Mouse (Mus musculus): ENCODE results near the gene Dnlz.

The Dnlz gene

GRCm38 (mm10) chr2:26356678-26357077 lies 4.8 kb upstream of the Dnlz start:
- no peak for DNase-seq

- DNase-seq, result no peak
Measured at GRCm38 (mm10) chr2:26356231-26356630, 4.3 kb upstream of the Dnlz start.

- no peak for DNase-seq
Measured at GRCm38 (mm10) chr2:26354401-26354800, 2.5 kb upstream of the Dnlz start.

GRCm38 (mm10) chr2:26353066-26353980 lies 1.4 kb upstream of the Dnlz start:
- peak; percentile 72 for DNase-seq

- DNase-seq, result peak; percentile 65
Measured at GRCm38 (mm10) chr2:26352291-26352910, 491 bp upstream of the Dnlz start.

DNA sequence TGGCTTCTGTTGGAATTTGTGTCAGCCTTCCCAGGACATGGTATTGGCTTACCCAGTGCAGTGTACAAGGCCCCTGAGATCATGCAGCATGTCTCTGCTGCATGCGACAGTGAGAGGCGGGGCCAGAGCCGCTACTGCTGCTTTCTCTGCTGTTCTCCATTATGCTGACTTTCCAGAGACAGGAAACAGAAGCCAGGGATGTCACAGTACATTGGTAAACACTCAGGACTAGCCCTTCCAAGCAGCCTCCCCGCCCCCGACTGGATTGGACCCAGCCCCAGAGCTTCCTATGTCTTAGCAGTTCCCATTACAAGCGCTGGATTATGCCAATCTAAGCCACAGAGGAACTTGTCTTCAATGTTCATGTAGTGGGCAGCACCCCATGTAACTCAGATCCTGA lies 3.7 kb downstream of the Dnlz start:
- no peak for DNase-seq

GRCm38 (mm10) chr2:26342609-26343490 lies 9.1 kb downstream of the Dnlz start:
- no peak for DNase-seq

GRCm38 (mm10) chr2:26342044-26342443 lies 9.9 kb downstream of the Dnlz start:
- DNase-seq, result peak; percentile 80

DNA sequence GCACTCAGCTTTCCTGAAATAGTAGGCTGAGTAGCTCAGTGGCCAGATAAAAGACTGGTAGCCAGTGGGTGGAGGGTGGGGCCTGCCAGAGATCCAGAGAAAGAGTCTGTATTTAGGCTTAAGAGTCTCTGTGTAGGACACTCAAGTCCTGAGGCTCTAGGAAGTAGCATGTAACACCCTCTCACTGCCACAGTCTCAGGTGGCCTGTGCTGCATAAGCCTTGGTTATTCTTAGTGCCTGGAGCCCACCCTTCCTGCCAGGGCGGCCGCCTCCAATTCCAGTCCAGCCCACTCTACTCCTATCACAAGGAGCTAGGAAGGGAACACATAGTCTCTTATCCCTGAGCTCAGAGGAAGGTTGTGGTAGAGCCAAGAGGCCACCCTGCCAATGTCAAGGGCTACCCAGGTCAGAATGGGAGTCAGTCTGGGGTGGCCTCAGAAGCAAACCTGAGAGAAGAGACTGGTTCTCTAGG lies 10.4 kb downstream of the Dnlz start:
- no peak for DNase-seq

DNA sequence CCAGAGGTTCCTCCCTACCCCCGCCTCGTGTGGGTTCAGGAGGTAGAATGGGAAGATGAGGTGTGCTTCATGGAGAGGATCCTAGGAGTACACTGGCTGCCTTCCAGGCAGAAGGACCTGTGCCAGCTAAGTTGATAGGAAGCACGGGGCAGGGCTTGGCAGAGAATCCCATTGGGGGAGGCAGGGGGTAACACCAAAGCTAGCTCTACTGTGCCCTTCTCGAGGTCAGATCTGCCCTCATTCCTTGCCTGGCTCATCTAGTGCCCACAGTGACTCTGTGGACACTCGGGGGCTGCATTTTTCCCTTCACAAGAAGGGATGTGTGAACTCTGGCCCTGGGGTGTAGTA lies 12.7 kb downstream of the Dnlz start:
- DNase-seq, result peak; percentile 80

DNA sequence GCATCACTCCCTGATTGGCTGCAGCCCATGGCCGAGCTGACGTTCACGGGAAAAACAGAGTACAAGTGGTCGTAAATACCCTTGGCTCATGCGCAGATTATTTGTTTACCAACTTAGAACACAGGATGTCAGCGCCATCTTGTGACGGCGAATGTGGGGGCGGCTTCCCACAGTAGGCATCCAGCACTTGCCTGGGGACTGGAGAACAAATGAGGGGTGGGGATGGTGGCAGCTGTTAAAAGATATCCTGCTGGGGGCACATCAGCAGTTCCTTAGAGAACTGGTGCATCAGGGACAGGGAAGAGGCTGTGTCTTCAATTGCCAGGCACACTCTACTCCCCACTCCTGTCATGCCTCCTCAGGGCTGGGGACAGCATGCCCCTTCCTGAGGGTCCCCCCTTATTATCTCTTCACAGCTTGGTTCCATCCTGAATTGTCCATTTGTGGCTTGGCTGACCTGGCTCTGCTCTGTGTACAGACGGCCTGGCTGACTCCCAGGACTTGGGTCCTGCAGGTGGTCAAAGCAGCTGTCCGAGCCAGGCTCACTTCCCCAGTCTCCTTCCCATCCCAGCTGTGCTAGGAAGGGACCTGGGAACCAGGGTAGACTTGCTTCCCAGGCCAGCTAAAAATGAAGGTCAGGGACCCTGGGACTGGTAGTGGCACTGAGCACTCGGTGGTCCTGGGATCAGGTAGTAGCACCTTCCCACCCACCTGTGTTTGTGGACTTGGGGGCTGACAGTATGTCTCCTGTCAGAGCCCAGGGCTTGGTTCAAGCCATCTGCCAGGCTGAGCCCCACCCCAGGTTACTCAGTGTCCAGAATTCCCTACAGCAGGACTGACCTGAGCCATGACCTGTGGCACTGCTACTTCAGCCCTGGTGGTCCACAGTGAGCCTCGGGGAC lies 13.4 kb downstream of the Dnlz start:
- peak; percentile 83 for DNase-seq

GRCm38 (mm10) chr2:26330702-26331101 lies 21.2 kb downstream of the Dnlz start:
- DNase-seq, result no peak

DNA sequence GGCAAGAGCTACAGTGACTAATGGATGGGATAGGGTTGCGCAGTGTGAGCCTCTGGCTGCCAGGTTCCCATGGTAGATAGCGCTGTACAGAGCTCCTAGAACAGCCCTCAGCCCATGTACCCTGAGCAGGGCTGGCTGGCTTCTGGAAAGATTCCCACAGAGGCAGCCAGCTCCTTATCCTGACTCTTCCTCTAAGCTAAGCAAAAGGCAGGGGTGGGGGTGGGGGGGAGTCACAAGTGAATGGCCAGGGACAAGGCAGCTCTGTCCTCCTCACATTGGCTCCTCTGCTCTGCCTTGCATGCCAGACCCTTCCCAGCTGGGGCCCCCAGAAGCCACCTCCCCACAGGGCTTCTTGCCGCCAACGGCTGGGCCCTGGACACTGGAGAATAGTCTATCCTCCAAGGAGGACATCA lies 21.8 kb downstream of the Dnlz start:
- DNase-seq, result no peak

- no peak for DNase-seq
Measured at GRCm38 (mm10) chr2:26329402-26329801, 22.5 kb downstream of the Dnlz start.

DNA sequence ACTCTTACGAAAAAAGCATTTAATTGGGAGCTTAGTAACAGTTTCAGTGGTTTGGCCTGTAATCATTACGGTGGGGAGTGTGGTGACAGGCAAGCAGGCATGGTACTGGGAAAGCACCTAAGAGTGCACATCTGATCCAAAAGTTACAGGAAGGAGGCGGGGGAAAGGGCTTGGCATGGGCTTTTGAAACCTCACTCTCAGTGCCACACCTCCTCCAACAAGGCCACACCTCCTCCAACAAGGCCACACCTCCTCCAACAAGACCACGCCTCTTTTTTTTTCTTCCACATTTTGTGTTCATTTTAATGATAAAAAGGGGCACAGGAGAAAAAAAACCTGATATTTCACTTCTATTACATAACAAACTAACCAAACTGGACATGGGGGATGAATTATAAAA lies 24.1 kb downstream of the Dnlz start:
- DNase-seq, result peak; percentile 39

DNA sequence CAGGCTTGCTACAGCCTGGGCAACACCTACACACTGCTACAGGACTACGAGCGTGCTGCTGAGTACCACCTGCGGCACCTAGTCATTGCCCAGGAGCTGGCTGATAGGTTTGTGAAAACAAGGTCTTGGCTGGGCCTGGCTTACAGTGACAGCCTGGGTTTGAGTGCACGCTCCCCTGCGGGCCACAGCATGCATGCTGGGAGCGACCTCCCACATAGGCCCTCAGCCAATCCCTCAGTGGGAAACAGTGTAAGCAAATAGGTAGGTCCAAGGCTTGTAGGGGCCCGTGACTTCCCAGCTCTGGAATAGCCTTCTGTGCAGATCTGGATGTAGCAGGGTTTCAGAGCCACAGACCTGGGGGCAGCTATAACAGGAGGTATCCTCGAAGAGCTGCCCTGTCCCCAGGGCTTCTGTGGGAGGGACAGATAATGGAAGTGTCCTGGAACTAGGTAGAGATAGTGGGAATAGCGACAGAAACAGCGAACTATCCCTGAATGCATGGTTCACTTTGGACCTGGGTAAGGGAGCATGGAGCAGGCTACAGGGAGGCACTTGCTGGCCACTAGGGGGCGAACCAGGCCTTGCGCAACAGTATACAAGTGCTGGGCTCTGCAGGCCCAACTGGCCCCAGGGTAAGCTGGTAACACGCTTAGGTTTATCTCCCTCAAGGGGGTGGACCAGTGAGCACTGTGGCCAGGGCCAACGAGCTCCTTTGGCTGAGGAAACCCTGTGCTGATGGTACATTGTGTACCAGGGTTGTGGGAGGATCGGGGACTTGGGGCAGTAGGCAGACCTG lies 26.3 kb downstream of the Dnlz start:
- DNase-seq, result no peak

- DNase-seq, result no peak
Measured at GRCm38 (mm10) chr2:26324917-26325316, 27.0 kb downstream of the Dnlz start.

DNA sequence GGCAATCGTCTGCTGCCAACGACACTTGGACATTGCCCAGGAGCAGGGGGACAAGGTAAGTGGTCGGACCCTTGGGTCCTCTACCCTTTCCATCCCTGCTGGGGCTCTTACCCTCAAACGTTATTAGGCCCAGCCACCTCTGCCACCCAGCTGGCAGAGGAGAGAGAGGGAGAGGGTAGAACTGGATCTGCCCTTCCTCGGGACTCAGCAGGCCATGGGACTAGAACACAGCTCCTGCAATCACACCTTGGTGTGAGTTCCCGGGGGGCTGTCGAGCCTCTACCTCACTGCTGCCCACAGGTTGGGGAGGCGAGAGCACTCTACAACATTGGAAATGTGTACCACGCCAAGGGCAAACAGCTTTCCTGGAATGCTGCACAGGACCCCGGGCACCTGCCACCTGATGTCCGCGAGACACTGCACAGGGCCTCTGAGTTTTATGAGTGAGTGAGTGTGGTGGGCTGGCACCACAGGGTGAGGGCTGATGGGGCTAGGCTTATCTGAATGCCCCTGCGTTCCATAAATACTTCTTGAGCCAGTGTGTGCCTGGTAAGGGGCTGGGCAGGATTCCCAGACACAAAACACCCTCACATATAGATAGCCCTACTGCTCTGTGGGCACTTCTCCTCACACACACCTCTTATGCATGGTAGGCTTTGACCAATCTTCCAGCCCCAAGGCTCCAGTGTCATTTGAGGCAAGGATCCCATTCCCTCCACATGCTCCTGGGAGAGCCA lies 28.2 kb downstream of the Dnlz start:
- no peak for DNase-seq

- DNase-seq, result peak; percentile 81
Measured at GRCm38 (mm10) chr2:26320245-26321185, 31.4 kb downstream of the Dnlz start.
